In the genomic region with DNA sequence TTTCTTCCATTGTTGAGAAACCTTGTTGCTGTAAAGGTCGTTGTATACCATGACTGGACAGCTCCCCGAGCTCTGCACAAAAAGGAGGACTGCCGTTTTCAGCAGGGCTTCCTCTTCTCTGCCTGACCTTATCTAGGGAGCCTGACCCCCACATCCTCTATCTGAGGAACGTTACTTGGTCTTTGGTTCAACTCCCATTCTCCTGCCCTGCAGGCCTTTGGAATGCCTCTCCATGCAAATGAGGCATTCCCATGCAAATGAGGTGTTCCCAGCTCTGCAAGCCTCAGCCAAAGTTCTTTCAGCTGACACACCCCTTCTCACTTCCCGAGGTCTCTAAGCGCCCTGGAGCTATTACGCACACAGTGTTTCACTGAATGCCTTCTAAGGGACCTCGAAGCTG, we compare ENCODE assay signal across 8 mouse cellular contexts. TPM values are rescaled to one million over a fixed set of nuclear protein-coding genes. Genes with fewer than 3 reads are reported as not detected.
DNase-seq lines count a peak whose midpoint lies in the region; ATAC-seq and TF ChIP-seq lines count a peak whose summit lies in the region.

No protein-coding gene starts in this region.

- 8% methylated on average over 8 of the region's 8 CpGs for WGBS in kidney, embryonic 16.5 days
- WGBS in intestine, embryonic 15.5 days, result 7% methylated on average over 8 of the region's 8 CpGs

- TF ChIP-seq CTCF in brain, embryonic 14.5 days (IDR thresholded peaks at IDR 0.05; ENCODE audit: borderline replicate concordance, extremely low read depth, insufficient read depth, insufficient read length), result no peak

- no peaks in the 10 kb centered on the region for H3K27me3 ChIP-seq in kidney, embryonic 16.5 days (ENCODE audit: insufficient read depth, low read length)
- no peaks in the 10 kb centered on the region for H3K27me3 ChIP-seq in intestine, embryonic 15.5 days (replicated peaks)

- peak; percentile 51 for DNase-seq in kidney, adult 11 months
- peak; percentile 85 for DNase-seq in brain, embryonic 14.5 days (ENCODE audit: low read depth)
- DNase-seq in adrenal gland, postnatal 10 days, result no peak
- DNase-seq in B cell, adult 2 months, result no peak
- DNase-seq in left cerebral cortex, postnatal 36 days (ENCODE audit: low spot score in 2 of 2), result no peak

- ATAC-seq in kidney, embryonic 16.5 days (ENCODE audit: low FRiP score, low TSS enrichment), result no peak
- no peak for ATAC-seq in intestine, embryonic 15.5 days
- ATAC-seq in megakaryocyte, adult 5-6 weeks (ENCODE audit: poor library complexity, severe bottlenecking), result peak; percentile 46

- H3K27ac ChIP-seq in kidney, embryonic 16.5 days (ENCODE audit: low read length), result no peak overlapping the region
- H3K27ac ChIP-seq in intestine, embryonic 15.5 days, result no peak overlapping the region

- H3K9ac ChIP-seq in kidney, embryonic 16.5 days (replicated peaks; ENCODE audit: low read length), result no peak overlapping the region
- no peak overlapping the region for H3K9ac ChIP-seq in intestine, embryonic 15.5 days

- no peak for TF ChIP-seq POLR2A in brain, embryonic 14.5 days (IDR thresholded peaks at IDR 0.05; ENCODE audit: borderline replicate concordance, extremely low read depth, insufficient read depth, insufficient read length, poor library complexity, severe bottlenecking)

- no peaks in the 10 kb centered on the region for H3K9me3 ChIP-seq in kidney, embryonic 16.5 days (ENCODE audit: low read length)
- H3K9me3 ChIP-seq in intestine, embryonic 15.5 days, result no peaks in the 10 kb centered on the region

- no peak overlapping the region for H3K4me3 ChIP-seq in kidney, embryonic 16.5 days (ENCODE audit: low read length)
- H3K4me3 ChIP-seq in intestine, embryonic 15.5 days (replicated peaks), result no peak overlapping the region

- intact Hi-C loops in left cerebral cortex, postnatal 36 days (cut with DNase I), result no loop called here

- no peaks in the 10 kb centered on the region for H3K36me3 ChIP-seq in kidney, embryonic 16.5 days (ENCODE audit: insufficient read depth, low read length)
- H3K36me3 ChIP-seq in intestine, embryonic 15.5 days, result no peaks in the 10 kb centered on the region

- H3K4me1 ChIP-seq in kidney, embryonic 16.5 days (ENCODE audit: insufficient read depth, low read length), result peaks cover 32% of the 10 kb centered on the region
- H3K4me1 ChIP-seq in intestine, embryonic 15.5 days (replicated peaks), result peaks cover 32% of the 10 kb centered on the region

- no peak overlapping the region for H3K4me2 ChIP-seq in kidney, embryonic 16.5 days (replicated peaks; ENCODE audit: low read depth, low read length)
- H3K4me2 ChIP-seq in intestine, embryonic 15.5 days (replicated peaks), result peak overlapping the region; percentile 33; the same call in 1 of the 2 replicates

RNA-seq across cellular contexts. Expression of gene Man1c1, which starts 26.0 kb away (rescaled TPM):
- polyA plus RNA-seq in kidney, embryonic 16.5 days (2015; fragmentation: Nextera tagmentation; extraction: Ambion mirVana), result 3.5 and 3.7 TPM in 2 replicates
- polyA plus RNA-seq in brain, embryonic 14.5 days (2012; rRNA removed), result 5.0 and 10.7 TPM in 2 replicates
- 3.0 TPM in 2 replicates for polyA plus RNA-seq in intestine, embryonic 15.5 days (2015; fragmentation: Nextera tagmentation; extraction: Ambion mirVana)
- total RNA-seq in megakaryocyte, adult 5-6 weeks (2015), result 28.0 and 33.1 TPM in 2 replicates
- total RNA-seq in megakaryocyte, adult 5-6 weeks (2017), result 14.1 and 16.9 TPM in 2 replicates
- 10 to 100 TPM; 21.3 TPM for total RNA-seq in adrenal gland, postnatal 10 days (2021)
- total RNA-seq in left cerebral cortex, postnatal 36 days (2021), result 10 to 100 TPM; 37.8 to 42.0 TPM

RNA-seq across cellular contexts. Expression of gene Ldlrap1, which starts 37.7 kb away (rescaled TPM):
- 21.7 and 23.1 TPM in 2 replicates for polyA plus RNA-seq in kidney, embryonic 16.5 days (2015; fragmentation: Nextera tagmentation; extraction: Ambion mirVana)
- 1.7 and 2.7 TPM in 2 replicates for polyA plus RNA-seq in brain, embryonic 14.5 days (2012; rRNA removed)
- 15.9 and 18.6 TPM in 2 replicates for polyA plus RNA-seq in intestine, embryonic 15.5 days (2015; fragmentation: Nextera tagmentation; extraction: Ambion mirVana)
- 13.8 and 16.0 TPM in 2 replicates for total RNA-seq in megakaryocyte, adult 5-6 weeks (2015)
- 7.6 and 9.6 TPM in 2 replicates for total RNA-seq in megakaryocyte, adult 5-6 weeks (2017)
- total RNA-seq in adrenal gland, postnatal 10 days (2021), result 10 to 100 TPM; 37.3 to 48.9 TPM
- total RNA-seq in left cerebral cortex, postnatal 36 days (2021), result 1 to 10 TPM; 3.1 to 3.5 TPM

Comparison
In these comparisons a context has a peak if more than half of its experiments do, and no peak if none do; other contexts are left out.
1. DNase-seq: peak in kidney, adult 11 months (single experiment) and brain, embryonic 14.5 days (single experiment); none in adrenal gland, postnatal 10 days (single experiment), B cell, adult 2 months (0 of 2) and left cerebral cortex, postnatal 36 days (0 of 2).